Mouse (Mus musculus) small intestine, adult 2 months (tissue): Measurements from ENCODE around the gene C2cd3.
A peak's percentile ranks its signal among the peaks of the same experiment; 100 is the strongest.

Experiments used
- CTCF ChIP-seq: fragments of 200-500 bp; IDR thresholded peaks from 2 replicates; pipeline ENCODE4 v1.5.1; 2012; ENCODE audit warnings: low read depth, mild to moderate bottlenecking, control low read depth, inconsistent platforms, low read length, moderate library complexity, mixed read lengths; ENCODE audit not compliant: insufficient replicate concordance, insufficient read length; ENCODE audit errors: extremely low read depth
- POLR2A ChIP-seq: fragments of 200-500 bp; IDR thresholded peaks from 2 replicates; pipeline ENCODE4 v1.6.1; 2012; ENCODE audit warnings: low read depth, mild to moderate bottlenecking, control low read depth, inconsistent platforms, low read length, moderate library complexity

DNA sequence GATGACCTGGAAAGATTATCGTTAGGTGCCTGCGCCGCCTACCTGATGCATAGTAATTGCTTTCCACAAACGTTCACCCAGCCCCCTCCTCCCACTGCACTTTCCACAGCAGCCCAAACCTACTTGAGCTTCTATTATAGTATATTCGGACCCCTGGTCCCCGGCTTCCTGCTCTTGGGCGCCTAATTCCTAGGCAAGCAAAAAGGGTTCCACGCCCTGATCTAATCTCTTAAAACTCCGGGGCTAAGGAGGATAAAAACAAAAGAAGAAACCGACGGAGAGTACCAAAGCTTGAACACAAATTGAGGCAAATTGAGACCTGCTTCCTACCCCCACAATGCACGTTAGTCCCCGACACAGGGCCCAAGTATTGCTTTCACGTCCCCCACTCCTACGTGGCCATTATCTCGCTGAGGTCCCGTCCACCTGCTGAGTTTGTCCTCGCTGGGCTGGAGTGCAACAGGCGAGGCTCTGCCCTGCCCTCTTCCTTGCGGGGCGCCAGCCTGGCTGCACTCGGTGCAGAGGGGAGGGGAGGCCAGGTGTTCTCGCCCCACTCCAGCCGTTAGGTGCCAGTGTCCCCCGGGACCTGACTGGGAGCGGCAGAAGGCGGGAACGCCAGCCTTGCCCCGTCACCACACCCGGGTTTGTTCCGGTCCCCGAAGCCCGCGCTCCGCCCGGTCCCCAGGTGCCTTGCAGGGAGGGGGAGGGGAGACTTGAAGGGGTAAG lies 120.5 kb downstream of the C2cd3 start:
- no peak for TF ChIP-seq POLR2A
- peak; percentile 21; the same call in 1 of the 2 replicates for TF ChIP-seq CTCF
